Mouse (Mus musculus): Measurements from ENCODE around the gene Ctnnal1.

Gene Ctnnal1

GRCm38 (mm10) chr4:56802669-56803150 lies 62.3 kb downstream of the Ctnnal1 start:
- DNase-seq (ENCODE audit: low read depth, low spot score): no peak

DNA sequence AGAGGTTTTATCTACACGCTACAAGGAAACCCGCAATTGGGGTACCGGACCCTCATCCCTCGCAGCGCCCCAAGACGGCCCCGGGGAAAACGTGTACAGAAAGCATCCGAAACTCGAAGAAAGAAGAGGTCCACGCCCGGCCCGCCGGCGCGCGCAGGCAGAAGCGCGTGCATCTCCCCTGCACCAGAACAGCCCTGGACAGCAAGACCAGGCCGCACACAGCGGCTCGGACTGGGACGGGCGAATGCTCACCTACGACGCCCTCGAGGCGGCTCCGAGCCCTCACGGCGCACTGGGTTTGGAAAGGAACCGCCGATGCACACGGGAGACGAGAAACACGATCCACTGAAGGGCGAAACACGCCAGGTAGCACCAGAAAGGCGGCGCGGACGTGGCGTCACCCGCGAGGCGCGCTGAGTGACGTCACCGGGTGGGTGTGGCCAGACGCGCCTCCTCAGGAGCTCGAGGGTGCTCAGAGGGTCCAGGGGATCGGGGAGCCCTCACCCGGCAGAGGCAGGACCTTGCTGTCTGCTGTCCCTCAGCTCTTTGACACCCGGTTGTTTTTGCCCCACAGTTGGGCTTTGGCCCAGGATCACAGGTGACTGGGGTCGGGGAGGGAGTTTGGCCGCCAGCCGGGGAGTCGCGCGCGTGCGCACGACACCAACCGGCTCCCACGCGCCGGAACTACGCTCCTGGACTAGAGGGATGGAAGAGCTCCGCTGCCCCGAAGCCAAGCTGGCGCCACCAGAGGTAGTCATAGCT lies 62.9 kb downstream of the Ctnnal1 start, which contains the start of the genes Elp1 and Fam206a:
Elp1 (minus strand) TSS at position 425 of the 762 bp plus-strand sequence.
Fam206a (plus strand) TSS at position 439 of the 762 bp plus-strand sequence.
- peak; percentile 82 for DNase-seq (ENCODE audit: low read depth, low spot score)

DNA sequence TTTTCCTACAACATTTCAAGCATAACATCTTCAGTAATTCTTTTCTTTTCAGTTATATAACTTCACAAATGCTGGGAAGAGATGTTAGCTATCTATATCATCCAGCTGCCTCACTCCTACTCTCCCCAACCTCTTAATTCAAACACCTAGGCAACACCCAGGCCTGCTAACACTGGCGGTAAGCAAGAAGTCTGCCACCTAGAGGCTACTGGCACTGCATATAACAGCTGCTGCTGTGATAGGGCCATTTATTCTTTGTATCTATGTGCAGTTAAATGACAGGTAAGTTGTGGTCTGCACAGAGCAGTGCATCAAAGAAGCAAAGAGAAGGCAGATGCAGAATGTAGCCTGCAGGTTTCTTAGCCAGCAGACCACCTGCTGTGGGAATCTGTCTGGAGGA lies 73.6 kb downstream of the Ctnnal1 start:
- no peak for DNase-seq (ENCODE audit: low read depth, low spot score)

DNA sequence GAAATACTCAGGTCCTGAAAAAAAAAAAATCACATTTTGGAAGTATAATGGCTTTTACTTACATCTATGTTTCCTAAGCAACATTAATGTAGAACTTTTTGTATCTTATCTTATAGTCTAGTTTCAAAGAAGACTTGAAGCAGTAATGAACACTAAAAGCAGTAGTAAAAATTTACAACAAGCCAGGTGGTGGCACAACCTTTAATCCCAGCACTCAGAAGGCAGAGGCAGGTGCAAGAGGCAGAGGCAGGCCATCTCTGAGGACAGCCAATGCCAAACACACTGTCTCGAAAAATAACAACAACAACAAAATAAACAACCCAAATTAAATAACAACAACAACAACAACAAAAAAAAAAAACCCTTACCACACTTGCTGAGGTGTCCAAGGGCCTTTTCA lies 93.9 kb downstream of the Ctnnal1 start:
- no peak for DNase-seq (ENCODE audit: low read depth, low spot score)

DNA sequence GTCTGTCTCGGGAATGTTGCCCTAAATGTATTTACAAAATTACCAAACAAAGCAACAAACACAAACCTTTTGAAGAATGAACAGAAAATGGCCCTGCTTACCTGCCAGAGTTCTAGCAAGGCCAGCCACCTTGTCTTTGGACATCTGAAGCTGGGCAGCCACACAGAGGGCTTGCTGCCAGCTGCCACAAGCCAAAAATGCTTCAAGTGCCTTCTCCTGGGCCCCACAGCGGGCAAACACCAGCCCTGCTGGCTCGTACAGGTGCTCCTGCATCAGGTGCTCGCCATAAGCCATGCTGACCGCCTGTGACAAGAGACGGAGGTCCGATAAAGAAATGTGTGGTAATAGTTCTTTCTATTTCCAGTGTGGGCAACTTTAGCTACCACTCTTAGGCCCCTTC lies 96.1 kb downstream of the Ctnnal1 start:
- no peak for DNase-seq (ENCODE audit: low read depth, low spot score)

DNA sequence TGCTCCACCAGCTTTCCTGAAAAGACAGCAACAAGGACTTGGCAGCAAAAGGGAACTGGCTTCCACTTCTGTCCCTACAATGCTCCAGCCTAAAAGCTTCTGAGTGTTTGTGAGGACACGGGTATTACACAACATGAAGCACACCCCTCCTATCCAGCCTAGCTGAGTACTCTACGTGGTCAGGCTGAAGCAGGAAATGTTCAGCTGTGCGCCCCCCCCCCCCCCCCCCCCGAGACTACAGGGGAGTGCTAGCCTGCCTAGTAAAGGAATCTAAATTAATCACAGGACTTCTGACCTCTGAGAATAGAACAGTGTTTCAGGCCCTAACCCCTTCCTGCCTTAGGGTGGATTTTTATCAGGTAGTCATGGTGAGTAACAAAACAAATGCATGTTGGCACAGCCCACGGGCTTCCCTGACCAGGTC lies 97.1 kb downstream of the Ctnnal1 start:
- no peak for DNase-seq (ENCODE audit: low read depth, low spot score)

All from skeletal muscle tissue, adult 2 months (tissue).